Mouse (Mus musculus) limb, embryonic 10.5 days (tissue): ENCODE results near the gene Rd3. TPM values are rescaled to one million over a fixed set of nuclear protein-coding genes. Genes with fewer than 3 reads are reported as not detected.

Source experiments
- DNase-seq: peaks from one replicate; pipeline ENCODE4 v3.0.0-alpha.2; 2017; ENCODE audit warnings: low spot score
- H3K27ac ChIP-seq: fragments of 300-500 bp; sonication (generic); 2 replicates; pipeline ENCODE4 v1.5.1; 2016; ENCODE audit warnings: mild to moderate bottlenecking
- H3K27me3 ChIP-seq: fragments of 300-500 bp; sonication (generic); 2 replicates; pipeline ENCODE4 v1.6.1; 2016; ENCODE audit warnings: low read depth, mild to moderate bottlenecking; ENCODE audit not compliant: poor library complexity, severe bottlenecking
- H3K36me3 ChIP-seq: fragments of 300-500 bp; sonication (generic); 2 replicates; pipeline ENCODE4 v1.6.1; 2016; ENCODE audit warnings: mild to moderate bottlenecking, moderate library complexity
- H3K4me1 ChIP-seq: fragments of 300-500 bp; sonication (generic); 2 replicates; pipeline ENCODE4 v1.6.1; 2016
- H3K4me3 ChIP-seq: fragments of 300-500 bp; sonication (generic); 2 replicates; pipeline ENCODE4 v1.5.1; 2016; ENCODE audit warnings: mild to moderate bottlenecking, moderate library complexity
- H3K9me3 ChIP-seq: fragments of 300-500 bp; sonication (generic); replicated peaks from 2 replicates; pipeline ENCODE4 v1.6.1; 2016; ENCODE audit warnings: mild to moderate bottlenecking
- microRNA-seq: library from miRNA; unstranded; fragments of <30 nt; microRNA quantifications from one replicate; pipeline ENCODE4, GENCODE M21; 2017
- polyA plus RNA-seq: library from polyadenylated mRNA; unstranded; fragments of >200 nt; fragmentation: Nextera tagmentation; extraction: Ambion mirVana; gene quantifications from 2 replicates; pipeline ENCODE4 v1.2.1, GENCODE M21; 2016

Rd3 gene
- polyA plus RNA-seq, 1 experiment from 2014 or later, result 0.06 TPM

DNA sequence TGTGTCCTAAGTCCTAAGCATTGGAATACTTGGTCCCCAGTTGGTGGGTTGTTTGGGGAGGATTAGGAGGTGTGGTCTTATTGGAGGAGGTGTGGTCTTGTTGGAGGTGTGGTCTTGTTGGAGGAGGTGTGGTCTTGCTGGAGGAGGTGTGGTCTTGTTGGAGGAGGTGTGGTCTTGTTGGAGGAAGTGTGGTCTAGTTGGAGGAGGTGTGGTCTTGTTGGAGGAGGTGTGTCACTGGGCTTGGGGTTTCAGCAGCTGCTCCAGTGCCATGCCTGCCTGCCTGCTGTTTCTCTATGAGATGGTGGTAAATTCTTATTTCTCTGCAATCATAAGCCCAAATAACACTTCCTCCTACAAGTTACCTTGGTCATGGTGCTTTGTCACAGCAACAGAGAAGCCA is 21.9 kb downstream of the Rd3 start:
- no peaks in the 10 kb centered on the region for H3K9me3 ChIP-seq
- peaks cover 3% of the 10 kb centered on the region; the same call in 1 of the 2 replicates for H3K36me3 ChIP-seq
- no peak overlapping the region for H3K27ac ChIP-seq
- H3K4me3 ChIP-seq, result no peak overlapping the region
- no peaks in the 10 kb centered on the region for H3K4me1 ChIP-seq
- no peaks in the 10 kb centered on the region for H3K27me3 ChIP-seq
- no peak for DNase-seq

Small RNA genes within 50 kb of the gene (microRNA-seq; reads per million reads assigned to microRNA genes)
- gene Mir3473c, result not detected

Other genes with a start within 250 kb of the Rd3 start
- gene Nek2, start 155.9 kb upstream of the Rd3 start, polyA plus RNA-seq, result 64.7 and 68.0 TPM in 2 replicates
- 1.5 and 2.1 TPM in 2 replicates for gene Slc30a1, start 70.6 kb upstream of the Rd3 start, polyA plus RNA-seq
- gene Traf5, start 115.2 kb downstream of the Rd3 start, polyA plus RNA-seq, result 4.3 and 6.6 TPM in 2 replicates
- 14.3 and 18.8 TPM in 2 replicates for gene Rcor3, start 160.7 kb downstream of the Rd3 start, polyA plus RNA-seq
- 0.01 and 0.04 TPM in 2 replicates for gene Kcnh1, start 213.4 kb downstream of the Rd3 start, polyA plus RNA-seq